Mouse (Mus musculus): ENCODE results near the gene Ppp6r1. TPM values are rescaled to one million over a fixed set of nuclear protein-coding genes. Genes with fewer than 3 reads are reported as not detected.
A peak's percentile ranks its signal among the peaks of the same experiment; 100 is the strongest.

Ppp6r1 gene
- total and polyA plus RNA-seq, 3 experiments = 89.5 to 167 TPM; not detected in 1

GRCm38 (mm10) chr7:4631031-4631430 lies 27.8 kb downstream of the Ppp6r1 start, which contains the start of gene Tmem86b:
Tmem86b (minus strand) TSS chr7:4631422.
- Histone ChIP-seq H3K4me1 (ENCODE audit: control insufficient read depth in 1 of 2, insufficient read depth in 2 of 2, low read length in 2 of 2) (peaks cover 8 to 30% of the 10 kb centered on the region in 2 experiments), H3K79me2 (ENCODE audit: control insufficient read depth, insufficient read depth, low read length, poor library complexity) (no peaks in the 10 kb centered on the region), H3K9ac (ENCODE audit: control insufficient read depth, low read depth, low read length, poor library complexity, severe bottlenecking) (no peak within 1 kb of the TSS), H3K36me3 (ENCODE audit: control insufficient read depth in 1 of 2, insufficient read depth in 2 of 2, low read length in 2 of 2) (peaks cover 14 to 34% of the 10 kb centered on the region in 2 experiments), H3K9me3 (replicated peaks; ENCODE audit: insufficient read depth, low read length) (no peaks in the 10 kb centered on the region), H3K4me3 (ENCODE audit: control insufficient read depth in 1 of 2, insufficient read depth in 1 of 2, low read depth in 2 of 2, low read length in 2 of 2) (no peak within 1 kb of the TSS), H3K27me3 (ENCODE audit: control insufficient read depth in 1 of 2, insufficient read depth in 2 of 2, low read length in 2 of 2) (no peaks in the 10 kb centered on the region), H3K27ac (ENCODE audit: control insufficient read depth, low read depth, low read length) (peak within 1 kb of the TSS; percentile 82)
- no peak for TF ChIP-seq ZKSCAN1 (IDR thresholded peaks at IDR 0.05; ENCODE audit: low read depth, low read length)
- no peak for TF ChIP-seq GABPA (IDR thresholded peaks at IDR 0.05; ENCODE audit: low read depth, low read length)
- TF ChIP-seq TCF12 (IDR thresholded peaks at IDR 0.05; ENCODE audit: low read depth, low read length) = no peak
- TF ChIP-seq TAL1 (IDR thresholded peaks at IDR 0.05; ENCODE audit: low read length) = no peak
- no peak for TF ChIP-seq USF2 (IDR thresholded peaks at IDR 0.05; ENCODE audit: borderline replicate concordance in 1 of 2, insufficient read depth in 1 of 2, low read depth in 1 of 2, low read length in 2 of 2)
- no peak for TF ChIP-seq POLR2AphosphoS5 (IDR thresholded peaks at IDR 0.05; ENCODE audit: borderline replicate concordance, low read depth, low read length)
- no peak for TF ChIP-seq MEF2A (IDR thresholded peaks at IDR 0.05; ENCODE audit: extremely low read depth, insufficient replicate concordance, low read depth, low read length, poor library complexity, severe bottlenecking)
- TF ChIP-seq CHD1 (IDR thresholded peaks at IDR 0.05; ENCODE audit: low read depth, low read length) = no peak
- no peak for TF ChIP-seq ZNF384 (IDR thresholded peaks at IDR 0.05; ENCODE audit: low read depth, low read length)
- peak; percentile 63 for TF ChIP-seq GATA1 (IDR thresholded peaks at IDR 0.05; ENCODE audit: low read depth, low read length)
- peak; percentile 28; the same call in 1 of the 2 replicates for TF ChIP-seq SIN3A (IDR thresholded peaks at IDR 0.05; ENCODE audit: low read length)
- no peak for TF ChIP-seq CHD2 (IDR thresholded peaks at IDR 0.05; ENCODE audit: low read length)
- TF ChIP-seq NRF1 (IDR thresholded peaks at IDR 0.05; ENCODE audit: insufficient read depth, low read depth, low read length, poor library complexity, severe bottlenecking) = no peak
- TF ChIP-seq EP300 (IDR thresholded peaks at IDR 0.05; ENCODE audit: low read depth in 1 of 2, low read length in 2 of 2) = peak in 1 of 2 experiments; percentile 49; a peak in 1 of 4 replicates
- no peak for TF ChIP-seq POLR2A (IDR thresholded peaks at IDR 0.05; ENCODE audit: control insufficient read depth in 1 of 2, insufficient read depth in 1 of 2, low read depth in 1 of 2, low read length in 2 of 2, poor library complexity in 1 of 2)
- TF ChIP-seq ETS1 (IDR thresholded peaks at IDR 0.05; ENCODE audit: low read depth, low read length) = peak; percentile 48
- TF ChIP-seq MAZ (IDR thresholded peaks at IDR 0.05; ENCODE audit: low read depth, low read length) = no peak
- no peak for TF ChIP-seq BHLHE40 (IDR thresholded peaks at IDR 0.05; ENCODE audit: borderline replicate concordance, low read depth, low read length)
- no peak for TF ChIP-seq MYC (IDR thresholded peaks at IDR 0.05; ENCODE audit: low read depth, low read length)
- no peak for TF ChIP-seq USF1 (IDR thresholded peaks at IDR 0.05; ENCODE audit: low read depth, low read length)
- peak; percentile 97 for TF ChIP-seq MAFK (IDR thresholded peaks at IDR 0.05; ENCODE audit: borderline replicate concordance, low read depth, low read length)
- no peak for TF ChIP-seq POLR2AphosphoS2 (IDR thresholded peaks at IDR 0.05; ENCODE audit: low read length)
- TF ChIP-seq NELFE (IDR thresholded peaks at IDR 0.05; ENCODE audit: low read depth, low read length) = no peak
- no peak for TF ChIP-seq UBTF (IDR thresholded peaks at IDR 0.05; ENCODE audit: borderline replicate concordance, insufficient read depth, low read depth, low read length)
- TF ChIP-seq JUND (IDR thresholded peaks at IDR 0.05; ENCODE audit: low read depth, low read length) = no peak
- no peak for TF ChIP-seq MYB (IDR thresholded peaks at IDR 0.05; ENCODE audit: low read depth, low read length)
- no peak for TF ChIP-seq TBP (IDR thresholded peaks at IDR 0.05; ENCODE audit: low read depth, low read length)
- TF ChIP-seq MAX (IDR thresholded peaks at IDR 0.05; ENCODE audit: low read length) = no peak
- no peak for TF ChIP-seq E2F4 (IDR thresholded peaks at IDR 0.05; ENCODE audit: borderline replicate concordance, low read depth, low read length)
- no peak for TF ChIP-seq HCFC1 (IDR thresholded peaks at IDR 0.05; ENCODE audit: low read depth, low read length)
- no peak for TF ChIP-seq MXI1 (IDR thresholded peaks at IDR 0.05; ENCODE audit: low read depth, low read length)
- no peak for TF ChIP-seq SMC3 (IDR thresholded peaks at IDR 0.05; ENCODE audit: low read depth, low read length)
- no peak for TF ChIP-seq ZC3H11A (IDR thresholded peaks at IDR 0.05; ENCODE audit: low read depth, low read length)
- no peak for TF ChIP-seq ZMIZ1 (IDR thresholded peaks at IDR 0.05; ENCODE audit: low read depth, low read length)
- TF ChIP-seq RAD21 (IDR thresholded peaks at IDR 0.05; ENCODE audit: low read depth, low read length) = no peak
- no peak for TF ChIP-seq CTCF (IDR thresholded peaks at IDR 0.05 in 2 of 3, conservative IDR thresholded peaks at IDR 0.05 in 1 of 3; ENCODE audit: control insufficient read depth in 1 of 3, insufficient read depth in 1 of 3, low read depth in 2 of 3, low read length in 3 of 3, poor library complexity in 1 of 3, severe bottlenecking in 1 of 3)
- DNase-seq (ENCODE audit: low read depth, low spot score) = peak; percentile 73

All from MEL (cell line).